Mouse (Mus musculus) midbrain, embryonic 12.5 days (tissue): ENCODE data around the gene Slc6a21. TPM values are rescaled to one million over a fixed set of nuclear protein-coding genes. Genes with fewer than 3 reads are reported as not detected.

Experiments
- ATAC-seq: fragments of 200-750 bp; cut with Nextera tagmentation; 2 replicates; pipeline ENCODE4 v1.8.0; 2017; ENCODE audit warnings: low read depth, moderate TSS enrichment, moderate library complexity; ENCODE audit not compliant: low FRiP score
- H3K27ac ChIP-seq: fragments of 300-500 bp; sonication (generic); replicated peaks from 2 replicates; pipeline ENCODE4 v1.5.1; 2016; ENCODE audit warnings: mild to moderate bottlenecking
- H3K27me3 ChIP-seq: fragments of 300-500 bp; sonication (generic); 2 replicates; pipeline ENCODE4 v1.6.1; 2016; ENCODE audit warnings: mild to moderate bottlenecking
- H3K36me3 ChIP-seq: fragments of 300-500 bp; sonication (generic); 2 replicates; pipeline ENCODE4 v1.6.1; 2016
- H3K4me1 ChIP-seq: fragments of 300-500 bp; sonication (generic); 2 replicates; pipeline ENCODE4 v1.6.1; 2016
- H3K4me2 ChIP-seq: fragments of 300-500 bp; sonication (generic); replicated peaks from 2 replicates; pipeline ENCODE4 v1.6.1; 2016; ENCODE audit warnings: mild to moderate bottlenecking, moderate library complexity
- H3K4me3 ChIP-seq: fragments of 300-500 bp; sonication (generic); 2 replicates; pipeline ENCODE4 v1.5.1; 2016; ENCODE audit warnings: mild to moderate bottlenecking
- H3K9ac ChIP-seq: fragments of 300-500 bp; sonication (generic); replicated peaks from 2 replicates; pipeline ENCODE4 v1.6.1; 2016; ENCODE audit warnings: mild to moderate bottlenecking, moderate library complexity
- H3K9me3 ChIP-seq: fragments of 300-500 bp; sonication (generic); 2 replicates; pipeline ENCODE4 v1.6.1; 2016; ENCODE audit warnings: mild to moderate bottlenecking
- WGBS: fragments of 180-500 bp; shearing (Covaris S2); methylation state at CpG from one replicate; pipeline ENCODE4 v1.1.7; 2016; 5-methylcytosine and 5-hydroxymethylcytosine counted together
- polyA plus RNA-seq: library from polyadenylated mRNA; unstranded; fragments of >200 nt; fragmentation: Nextera tagmentation; extraction: Ambion mirVana; gene quantifications from 2 replicates; pipeline ENCODE4 v1.2.1, GENCODE M21; 2016

Slc6a21 gene
- polyA plus RNA-seq = not detected in 2 replicates

GRCm38 (mm10) chr7:45277136-45277760 is at the start of gene Slc6a21:
TSS of gene Slc6a21 (plus strand) at chr7:45277513.
- no peaks in the 10 kb centered on the region for H3K9me3 ChIP-seq
- H3K27ac ChIP-seq = no peak within 1 kb of the TSS
- H3K27me3 ChIP-seq = peaks cover 11% of the 10 kb centered on the region
- ATAC-seq = no peak
- H3K4me3 ChIP-seq = peak within 1 kb of the TSS; percentile 38
- H3K9ac ChIP-seq = 0 out of 2 replicates have a peak within 1 kb of the TSS, but pooled peaks have one; percentile 24
- WGBS = 6% methylated on average over 43 of the region's 44 CpGs
- H3K4me1 ChIP-seq = 0 out of 2 replicates have a peak, but pooled peaks cover 8% of the 10 kb centered on the region
- peak within 1 kb of the TSS; percentile 58 for H3K4me2 ChIP-seq
- H3K36me3 ChIP-seq = no peaks in the 10 kb centered on the region

GRCm38 (mm10) chr7:45228548-45228947 is 48.8 kb upstream of the Slc6a21 start:
- peaks cover 85% of the 10 kb centered on the region for H3K36me3 ChIP-seq
- 97% methylated on average over 18 of the region's 18 CpGs for WGBS
- no peak overlapping the region for H3K27ac ChIP-seq
- H3K27me3 ChIP-seq = 0 out of 2 replicates have a peak, but pooled peaks cover under 1% of the 10 kb centered on the region
- no peak for ATAC-seq
- no peaks in the 10 kb centered on the region for H3K9me3 ChIP-seq
- peaks cover 7% of the 10 kb centered on the region for H3K4me1 ChIP-seq
- H3K9ac ChIP-seq = no peak overlapping the region
- H3K4me3 ChIP-seq = no peak overlapping the region
- no peak overlapping the region for H3K4me2 ChIP-seq

DNA sequence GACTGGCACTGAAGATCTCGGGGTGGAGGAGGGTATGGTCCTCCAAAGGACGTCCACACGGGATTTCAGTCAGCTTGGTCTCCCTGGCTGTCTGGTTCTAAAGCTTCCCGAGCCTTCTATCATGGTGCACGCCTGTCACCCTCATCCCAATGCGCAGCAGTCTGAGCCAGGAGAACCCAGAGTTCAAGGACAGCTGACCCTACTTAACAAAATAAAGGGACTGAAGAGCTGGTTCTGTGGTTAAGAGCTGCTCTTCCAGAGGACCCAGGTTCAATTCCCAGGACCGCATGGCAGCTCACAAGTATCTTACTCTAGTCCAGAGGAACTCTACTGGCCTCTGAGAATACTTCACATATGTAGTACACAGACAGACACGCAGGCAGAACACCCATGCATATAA is 48.3 kb upstream of the Slc6a21 start:
- 94% methylated on average over 8 of the region's 8 CpGs for WGBS
- Histone ChIP-seq H3K27ac (no peak overlapping the region), H3K4me3 (no peak overlapping the region), H3K4me1 (peaks cover 12% of the 10 kb centered on the region), H3K9ac (no peak overlapping the region), H3K27me3 (peaks cover 5% of the 10 kb centered on the region; the same call in 1 of the 2 replicates), H3K36me3 (peaks cover 80% of the 10 kb centered on the region), H3K9me3 (no peaks in the 10 kb centered on the region), H3K4me2 (no peak overlapping the region)
- no peak for ATAC-seq

DNA sequence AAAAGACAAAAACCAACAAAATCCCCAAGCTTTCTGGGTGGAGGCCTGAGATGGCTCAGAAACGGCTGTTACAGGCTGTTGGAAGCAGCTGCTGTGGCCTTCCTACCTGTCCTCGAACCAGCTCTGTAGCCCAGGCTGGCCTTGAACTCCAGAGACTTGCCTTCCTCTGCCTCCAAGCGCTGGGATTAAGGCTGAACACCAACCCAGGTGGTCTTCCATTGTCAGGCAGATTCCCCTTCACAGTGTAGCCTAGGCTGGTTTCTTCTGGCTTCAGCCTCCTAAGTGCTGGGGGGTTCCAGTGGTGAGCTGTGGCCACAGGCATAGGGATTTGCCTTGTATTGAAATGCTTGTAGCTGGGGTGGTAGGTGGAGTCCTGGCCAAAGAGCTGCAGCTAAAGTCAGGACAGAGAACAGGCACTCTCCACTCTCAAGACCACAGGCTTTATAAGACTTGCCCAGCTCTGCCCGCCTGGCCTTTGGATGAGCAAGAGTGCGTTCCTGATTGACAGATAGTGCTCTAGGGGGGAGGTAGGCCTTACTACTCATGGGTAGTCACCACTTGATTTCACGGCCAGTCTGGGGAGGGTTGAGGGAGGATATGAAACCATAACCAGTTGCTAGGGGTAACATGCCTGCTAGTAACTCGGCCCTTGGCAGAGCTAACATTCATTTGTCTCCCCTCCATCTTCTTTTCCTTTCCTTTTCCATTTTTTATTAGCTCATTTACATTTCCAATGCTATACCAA is 47.7 kb upstream of the Slc6a21 start:
- Histone ChIP-seq H3K27ac (peak overlapping the region; percentile 2; the same call in 1 of the 2 replicates), H3K4me3 (no peak overlapping the region), H3K4me2 (no peak overlapping the region), H3K4me1 (peaks cover 18% of the 10 kb centered on the region), H3K27me3 (peaks cover 9% of the 10 kb centered on the region; the same call in 1 of the 2 replicates), H3K36me3 (peaks cover 74% of the 10 kb centered on the region), H3K9ac (no peak overlapping the region), H3K9me3 (no peaks in the 10 kb centered on the region)
- no peak for ATAC-seq
- 90% methylated on average over 7 of the region's 7 CpGs for WGBS

DNA sequence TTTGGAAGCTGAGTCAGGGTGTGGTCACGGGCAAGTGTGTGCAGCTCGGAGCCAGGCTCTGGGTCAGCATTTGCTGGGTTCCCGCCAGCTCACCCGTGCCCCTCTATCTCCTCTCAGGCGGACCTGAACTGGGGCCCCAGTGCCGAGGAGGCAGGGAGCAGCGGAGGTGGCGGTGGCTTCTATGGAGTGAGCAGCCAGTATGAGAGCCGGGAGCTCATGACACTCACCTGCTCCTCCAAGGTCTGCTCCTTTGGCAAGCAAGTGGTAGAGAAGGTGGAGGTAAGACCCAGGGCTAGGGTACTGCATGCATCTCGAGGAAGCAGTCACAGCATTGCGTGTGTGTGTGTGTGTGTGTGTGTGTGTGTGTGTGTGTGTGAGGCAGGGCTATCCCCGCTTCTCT is 46.1 kb upstream of the Slc6a21 start:
- Histone ChIP-seq H3K4me1 (peaks cover 30% of the 10 kb centered on the region), H3K27ac (no peak overlapping the region), H3K4me3 (no peak overlapping the region), H3K4me2 (no peak overlapping the region), H3K36me3 (peaks cover 59% of the 10 kb centered on the region), H3K27me3 (peaks cover 9% of the 10 kb centered on the region; the same call in 1 of the 2 replicates), H3K9ac (no peak overlapping the region), H3K9me3 (no peaks in the 10 kb centered on the region)
- 91% methylated on average over 12 of the region's 12 CpGs for WGBS
- no peak for ATAC-seq

DNA sequence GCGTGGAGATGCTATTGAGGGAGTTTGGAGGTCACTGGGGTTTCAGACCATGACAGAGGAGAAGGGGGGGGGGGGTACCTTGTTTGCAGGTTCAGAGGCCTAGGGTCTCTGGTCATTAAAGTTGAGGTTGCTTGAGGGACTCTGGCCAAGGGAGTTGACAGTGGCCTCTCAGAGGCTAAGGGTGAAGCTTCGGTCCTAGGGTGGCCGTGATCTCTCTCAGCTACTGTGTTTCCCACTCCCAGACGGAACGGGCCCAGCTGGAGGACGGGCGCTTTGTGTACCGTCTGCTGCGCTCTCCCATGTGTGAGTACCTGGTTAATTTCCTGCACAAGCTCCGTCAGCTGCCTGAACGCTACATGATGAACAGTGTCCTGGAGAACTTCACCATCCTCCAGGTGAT is 45.4 kb upstream of the Slc6a21 start:
- WGBS = 86% methylated on average over 11 of the region's 11 CpGs
- Histone ChIP-seq H3K4me2 (no peak overlapping the region), H3K4me1 (peaks cover 30% of the 10 kb centered on the region), H3K36me3 (peaks cover 51% of the 10 kb centered on the region), H3K27ac (no peak overlapping the region), H3K9ac (no peak overlapping the region), H3K9me3 (no peaks in the 10 kb centered on the region), H3K4me3 (no peak overlapping the region), H3K27me3 (peaks cover 16% of the 10 kb centered on the region)
- ATAC-seq = no peak

DNA sequence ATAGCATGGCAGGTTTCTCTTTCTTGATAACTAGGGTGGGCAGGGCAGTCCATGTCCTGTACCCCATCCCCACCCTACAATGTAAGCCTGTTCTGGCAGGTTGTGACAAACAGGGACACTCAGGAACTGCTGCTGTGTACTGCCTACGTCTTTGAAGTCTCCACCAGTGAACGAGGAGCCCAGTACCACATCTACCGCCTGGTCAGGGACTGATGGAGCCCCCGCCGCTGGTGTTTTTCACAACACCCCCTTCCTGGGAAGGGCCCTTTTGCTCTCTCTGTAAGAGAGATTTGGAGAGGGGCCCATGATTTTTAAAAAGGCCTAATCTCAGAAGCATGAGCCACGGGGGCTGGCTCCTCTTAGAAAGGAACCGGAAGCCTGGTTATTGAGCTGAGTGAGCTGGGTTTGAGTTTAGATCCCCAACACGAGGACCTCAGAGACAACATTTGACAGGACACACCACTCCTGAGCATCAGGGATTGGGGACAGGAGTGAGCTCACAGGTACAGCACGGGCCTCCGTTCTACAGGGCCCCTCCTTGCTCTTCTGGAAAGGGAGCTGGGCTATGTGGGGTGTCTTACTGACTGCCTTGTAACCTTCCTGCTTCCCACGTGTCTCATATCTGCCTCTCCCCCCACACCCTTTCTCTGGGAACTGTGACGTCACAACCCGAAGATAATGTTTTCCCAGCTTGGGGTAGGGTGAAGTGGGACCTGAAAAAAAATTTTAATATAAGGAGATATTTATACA is 44.4 kb upstream of the Slc6a21 start:
- Histone ChIP-seq H3K9ac (no peak overlapping the region), H3K27ac (no peak overlapping the region), H3K4me1 (peaks cover 30% of the 10 kb centered on the region), H3K36me3 (peaks cover 44% of the 10 kb centered on the region), H3K9me3 (no peaks in the 10 kb centered on the region), H3K4me3 (no peak overlapping the region), H3K27me3 (peaks cover 26% of the 10 kb centered on the region), H3K4me2 (no peak overlapping the region)
- ATAC-seq = no peak
- WGBS = 70% methylated on average over 13 of the region's 13 CpGs

GRCm38 (mm10) chr7:45233580-45234332 is 43.6 kb upstream of the Slc6a21 start:
- 0 out of 2 replicates have a peak overlapping the region, but pooled peaks have one; percentile 5 for H3K4me3 ChIP-seq
- H3K9me3 ChIP-seq = no peaks in the 10 kb centered on the region
- peaks cover 33% of the 10 kb centered on the region for H3K27me3 ChIP-seq
- WGBS = 28% methylated on average over 20 of the region's 20 CpGs
- H3K9ac ChIP-seq = 0 out of 2 replicates have a peak overlapping the region, but pooled peaks have one; percentile 20
- peak overlapping the region; percentile 36 for H3K4me2 ChIP-seq
- H3K27ac ChIP-seq = peak overlapping the region; percentile 71
- H3K4me1 ChIP-seq = peaks cover 30% of the 10 kb centered on the region
- peaks cover 35% of the 10 kb centered on the region for H3K36me3 ChIP-seq
- ATAC-seq = peak; percentile 13; the same call in 1 of the 2 replicates

GRCm38 (mm10) chr7:45234333-45234841 is 42.9 kb upstream of the Slc6a21 start:
- H3K4me2 ChIP-seq = peak overlapping the region; percentile 36
- 0 out of 2 replicates have a peak, but pooled peaks have one; percentile 2 for ATAC-seq
- H3K9me3 ChIP-seq = no peaks in the 10 kb centered on the region
- 0 out of 2 replicates have a peak overlapping the region, but pooled peaks have one; percentile 8 for H3K4me3 ChIP-seq
- 9% methylated on average over 29 of the region's 29 CpGs for WGBS
- H3K36me3 ChIP-seq = peaks cover 29% of the 10 kb centered on the region
- H3K27me3 ChIP-seq = peaks cover 39% of the 10 kb centered on the region
- H3K9ac ChIP-seq = 0 out of 2 replicates have a peak overlapping the region, but pooled peaks have one; percentile 20
- peak overlapping the region; percentile 71 for H3K27ac ChIP-seq
- H3K4me1 ChIP-seq = peaks cover 30% of the 10 kb centered on the region

GRCm38 (mm10) chr7:45234922-45235571 is 42.3 kb upstream of the Slc6a21 start:
- Histone ChIP-seq H3K27ac (peak overlapping the region; percentile 71), H3K27me3 (peaks cover 46% of the 10 kb centered on the region), H3K36me3 (peaks cover 23% of the 10 kb centered on the region), H3K9me3 (no peaks in the 10 kb centered on the region), H3K4me3 (peak overlapping the region; percentile 8; the same call in 1 of the 2 replicates), H3K4me2 (peak overlapping the region; percentile 36), H3K9ac (0 out of 2 replicates have a peak overlapping the region, but pooled peaks have one; percentile 41), H3K4me1 (peaks cover 32% of the 10 kb centered on the region)
- WGBS = 5% methylated on average over 21 of the region's 21 CpGs
- peak; percentile 82 for ATAC-seq
